In the genomic region with DNA sequence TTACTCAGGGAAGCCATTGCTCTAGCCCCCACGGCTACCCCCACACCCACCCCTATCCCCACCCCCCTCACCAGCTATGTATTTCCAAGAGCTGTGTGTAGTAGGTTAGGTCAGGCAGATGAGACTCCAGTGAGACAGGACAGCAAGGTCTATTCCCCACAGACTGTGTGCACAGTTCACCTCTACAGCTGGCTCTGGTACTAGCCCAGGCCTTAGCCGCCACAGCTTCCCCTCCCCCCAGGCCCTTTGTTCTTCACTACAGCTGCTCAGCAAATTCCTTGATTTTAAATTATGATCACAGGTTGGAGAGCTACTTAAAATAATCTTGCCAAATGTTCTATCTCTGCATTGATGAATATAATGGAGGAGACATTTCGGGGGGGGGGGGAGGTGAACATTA, we compare ENCODE assay signal across 8 mouse cellular contexts.
A peak's percentile ranks its signal among the peaks of the same experiment; 100 is the strongest.
DNase-seq lines count a peak whose midpoint lies in the region; ATAC-seq and TF ChIP-seq lines count a peak whose summit lies in the region.

No protein-coding gene starts in this region.

- no peaks in the 10 kb centered on the region for H3K36me3 ChIP-seq in lung, embryonic 14.5 days (ENCODE audit: insufficient read depth)
- no peaks in the 10 kb centered on the region for H3K36me3 ChIP-seq in embryonic facial prominence, embryonic 14.5 days (ENCODE audit: control insufficient read depth, insufficient read depth, low read length)
- H3K36me3 ChIP-seq in hindbrain, postnatal 0 days (ENCODE audit: insufficient read depth, low read length) = no peaks in the 10 kb centered on the region
- no peaks in the 10 kb centered on the region for H3K36me3 ChIP-seq in liver, embryonic 12.5 days

- no peaks in the 10 kb centered on the region for H3K9me3 ChIP-seq in lung, embryonic 14.5 days (ENCODE audit: low read depth, low read length)
- H3K9me3 ChIP-seq in embryonic facial prominence, embryonic 14.5 days (ENCODE audit: control insufficient read depth, low read length) = no peaks in the 10 kb centered on the region
- no peaks in the 10 kb centered on the region for H3K9me3 ChIP-seq in hindbrain, postnatal 0 days (ENCODE audit: low read length)
- H3K9me3 ChIP-seq in liver, embryonic 12.5 days (replicated peaks) = no peaks in the 10 kb centered on the region

- H3K4me2 ChIP-seq in lung, embryonic 14.5 days = peak overlapping the region; percentile 39
- H3K4me2 ChIP-seq in embryonic facial prominence, embryonic 14.5 days (ENCODE audit: low read depth, low read length) = no peak overlapping the region
- H3K4me2 ChIP-seq in hindbrain, postnatal 0 days (ENCODE audit: low read depth, low read length) = peak overlapping the region; percentile 28; the same call in 1 of the 2 replicates
- H3K4me2 ChIP-seq in liver, embryonic 12.5 days = no peak overlapping the region

- H3K4me1 ChIP-seq in lung, embryonic 14.5 days (ENCODE audit: insufficient read depth) = peaks cover 60% of the 10 kb centered on the region
- H3K4me1 ChIP-seq in embryonic facial prominence, embryonic 14.5 days (ENCODE audit: control insufficient read depth, insufficient read depth, low read length) = peaks cover 43% of the 10 kb centered on the region
- peaks cover 35% of the 10 kb centered on the region for H3K4me1 ChIP-seq in hindbrain, postnatal 0 days (ENCODE audit: insufficient read depth, low read length)
- peaks cover 64% of the 10 kb centered on the region for H3K4me1 ChIP-seq in liver, embryonic 12.5 days

- WGBS in lung, embryonic 14.5 days = 11% methylated on average over 3 of the region's 3 CpGs
- WGBS in embryonic facial prominence, embryonic 14.5 days = 0% methylated on average over 3 of the region's 3 CpGs
- WGBS in hindbrain, postnatal 0 days = 18% methylated on average over 3 of the region's 3 CpGs
- WGBS in liver, embryonic 12.5 days (ENCODE audit: insufficient replicate concordance) = 47% methylated on average over 3 of the region's 3 CpGs

- no peaks in the 10 kb centered on the region for H3K27me3 ChIP-seq in lung, embryonic 14.5 days (ENCODE audit: insufficient read depth, low read length)
- H3K27me3 ChIP-seq in embryonic facial prominence, embryonic 14.5 days (replicated peaks; ENCODE audit: control insufficient read depth, insufficient read depth, low read length) = no peaks in the 10 kb centered on the region
- no peaks in the 10 kb centered on the region for H3K27me3 ChIP-seq in hindbrain, postnatal 0 days (ENCODE audit: insufficient read depth, low read length)
- no peaks in the 10 kb centered on the region for H3K27me3 ChIP-seq in liver, embryonic 12.5 days (replicated peaks)

- H3K9ac ChIP-seq in lung, embryonic 14.5 days = 0 out of 2 replicates have a peak overlapping the region, but pooled peaks have one; percentile 13
- peak overlapping the region; percentile 20 for H3K9ac ChIP-seq in embryonic facial prominence, embryonic 14.5 days (ENCODE audit: low read depth, low read length)
- H3K9ac ChIP-seq in hindbrain, postnatal 0 days (replicated peaks; ENCODE audit: low read length) = peak overlapping the region; percentile 54
- H3K9ac ChIP-seq in liver, embryonic 12.5 days = no peak overlapping the region

- peak; percentile 51; the same call in 1 of the 2 replicates for ATAC-seq in lung, embryonic 14.5 days (ENCODE audit: insufficient read depth)
- ATAC-seq in embryonic facial prominence, embryonic 14.5 days (ENCODE audit: low read depth) = peak; percentile 76
- peak; percentile 59 for ATAC-seq in hindbrain, postnatal 0 days
- peak; percentile 22; the same call in 1 of the 2 replicates for ATAC-seq in liver, embryonic 12.5 days

- peak; percentile 67 for DNase-seq in lung, embryonic 14.5 days
- no peak for DNase-seq in lung, postnatal 25 days (ENCODE audit: low spot score)
- peak; percentile 84 for DNase-seq in embryonic facial prominence, embryonic 14.5 days (ENCODE audit: low spot score)
- DNase-seq in hindbrain, postnatal 0 days (ENCODE audit: low spot score) = peak; percentile 71
- peak; percentile 82 for DNase-seq in retina, postnatal 1 day
- no peak for DNase-seq in frontal cortex, postnatal 36 days (ENCODE audit: low spot score in 2 of 2)
- no peak for DNase-seq in cerebellum, postnatal 25 days

- no peak overlapping the region for H3K4me3 ChIP-seq in lung, embryonic 14.5 days (ENCODE audit: low read depth, low read length)
- H3K4me3 ChIP-seq in embryonic facial prominence, embryonic 14.5 days (ENCODE audit: low read depth, low read length) = no peak overlapping the region
- no peak overlapping the region for H3K4me3 ChIP-seq in hindbrain, postnatal 0 days (ENCODE audit: low read length)
- H3K4me3 ChIP-seq in liver, embryonic 12.5 days = no peak overlapping the region

- TF ChIP-seq CTCF in lung, embryonic 14.5 days (IDR thresholded peaks at IDR 0.05; ENCODE audit: low read depth) = no peak
- no peak for TF ChIP-seq CTCF in hindbrain, postnatal 0 days (IDR thresholded peaks at IDR 0.05; ENCODE audit: low read depth)

- peak overlapping the region; percentile 94 for H3K27ac ChIP-seq in lung, embryonic 14.5 days (ENCODE audit: low read depth)
- H3K27ac ChIP-seq in embryonic facial prominence, embryonic 14.5 days (replicated peaks; ENCODE audit: low read depth, low read length) = peak overlapping the region; percentile 96
- H3K27ac ChIP-seq in hindbrain, postnatal 0 days = peak overlapping the region; percentile 93
- H3K27ac ChIP-seq in liver, embryonic 12.5 days = peak overlapping the region; percentile 90

Comparison
In these comparisons a context has a peak if more than half of its experiments do, and no peak if none do; other contexts are left out.
1. DNase-seq: peak in lung, embryonic 14.5 days (single experiment), embryonic facial prominence, embryonic 14.5 days (single experiment), hindbrain, postnatal 0 days (single experiment) and retina, postnatal 1 day (single experiment); none in lung, postnatal 25 days (single experiment), frontal cortex, postnatal 36 days (0 of 2) and cerebellum, postnatal 25 days (0 of 2).
2. ATAC-seq: peak in every context shown above with its lines; median percentile 76 in embryonic facial prominence, embryonic 14.5 days; 59 in hindbrain, postnatal 0 days; 51 in lung, embryonic 14.5 days; 22 in liver, embryonic 12.5 days.
3. H3K4me2 ChIP-seq: peak in lung, embryonic 14.5 days (single experiment) and hindbrain, postnatal 0 days (single experiment); none in embryonic facial prominence, embryonic 14.5 days (single experiment) and liver, embryonic 12.5 days (single experiment).
4. Peak in every context shown above with its lines, with median percentiles within 50 percentile points of each other: H3K27ac ChIP-seq.